9 mouse cellular contexts compared by ENCODE assay signal in genomic region chr9:104306734-104307133, GRCm38 (mm10). TPM values are rescaled to one million over a fixed set of nuclear protein-coding genes. Genes with fewer than 3 reads are reported as not detected.
A peak's percentile ranks its signal among the peaks of the same experiment; 100 is the strongest.
DNase-seq lines count a peak whose midpoint lies in the region; ATAC-seq lines count a peak whose summit lies in the region.
"Had no signal": no experiment of that assay in that cellular context is flagged by ENCODE, and none has a peak within 500 bp of the region (broad histone marks: within the 10 kb centered on the region; RNA-seq: fewer than 3 reads in every experiment).

No protein-coding gene starts in this region.

- 10% methylated on average over 6 of the region's 6 CpGs for WGBS in heart, embryonic 11.5 days (ENCODE audit: insufficient replicate concordance)

- peak; percentile 91 for DNase-seq in heart, adult 11 months
- DNase-seq in adrenal gland, adult (ENCODE audit: inconsistent age in 2 of 2, low spot score in 1 of 2): peak; percentile 43 to 87
- DNase-seq in embryo, embryonic 10.5 days (ENCODE audit: low spot score): peak; percentile 87
- DNase-seq in heart, postnatal 14 days: peak; percentile 63 to 80
- peak; percentile 24 to 81 for DNase-seq in left cerebral cortex, adult 8-10 months (ENCODE audit: low spot score in 2 of 2)
- peak; percentile 16 to 51 for DNase-seq in natural killer cell, adult 2 months (ENCODE audit: low spot score in 2 of 2)
- peak; percentile 86 for DNase-seq in testis, postnatal 10 days (ENCODE audit: low spot score)

- H3K4me1 ChIP-seq in heart, embryonic 11.5 days (ENCODE audit: control insufficient read depth, insufficient read depth, low read length): no peaks in the 10 kb centered on the region
- H3K4me1 ChIP-seq: neural tube, embryonic 12.5 days had no signal

- H3K9me3 ChIP-seq in heart, embryonic 11.5 days (replicated peaks; ENCODE audit: control insufficient read depth, low read length): no peaks in the 10 kb centered on the region
- H3K9me3 ChIP-seq: neural tube, embryonic 12.5 days had no signal

- intact Hi-C loops in heart, postnatal 14 days (cut with DNase I): loop anchor here (1.0 kb wide), 1 partner anchor 29 kb away; no protein-coding TSS in a partner anchor

- no peak for ATAC-seq in heart, embryonic 11.5 days (replicated peaks; ENCODE audit: insufficient number of reproducible peaks, low FRiP score, low TSS enrichment)

- H3K36me3 ChIP-seq in heart, embryonic 11.5 days (ENCODE audit: control insufficient read depth, insufficient read depth, low read length): no peaks in the 10 kb centered on the region
- H3K36me3 ChIP-seq: neural tube, embryonic 12.5 days had no signal

- H3K27ac ChIP-seq in heart, embryonic 11.5 days (ENCODE audit: low read depth, low read length): no peak overlapping the region
- H3K27ac ChIP-seq: neural tube, embryonic 12.5 days had no signal

- H3K4me2 ChIP-seq in heart, embryonic 11.5 days: no peak overlapping the region
- H3K4me2 ChIP-seq: neural tube, embryonic 12.5 days had no signal

- H3K27me3 ChIP-seq in heart, embryonic 11.5 days (ENCODE audit: control insufficient read depth, insufficient read depth, low read length): no peaks in the 10 kb centered on the region
- H3K27me3 ChIP-seq: neural tube, embryonic 12.5 days had no signal

- H3K9ac ChIP-seq in heart, embryonic 11.5 days (ENCODE audit: low read depth, low read length): no peak overlapping the region
- H3K9ac ChIP-seq: neural tube, embryonic 12.5 days had no signal

- no peak overlapping the region for H3K4me3 ChIP-seq in heart, embryonic 11.5 days (ENCODE audit: low read depth, low read length)
- H3K4me3 ChIP-seq: neural tube, embryonic 12.5 days had no signal

RNA-seq across cellular contexts. Expression of gene Acpp, which starts 30.8 kb away (rescaled TPM):
- polyA plus RNA-seq in heart, embryonic 11.5 days (2014; fragmentation: Nextera tagmentation; extraction: Ambion mirVana): 0.30 TPM in 1 of 2 replicates, not detected in the other
- under 1 TPM; 0.26 to 0.39 TPM for total RNA-seq in heart, postnatal 14 days (2021)
- under 1 TPM in 2 of 4 experiments, not detected in 2; 0.34 to 0.81 TPM for total RNA-seq in left cerebral cortex, adult 8-10 months (2022)
- polyA plus RNA-seq: neural tube, embryonic 12.5 days had no signal

RNA-seq across cellular contexts. Expression of gene Dnajc13, which starts 44.0 kb away (rescaled TPM):
- 24.2 and 31.9 TPM in 2 replicates for polyA plus RNA-seq in heart, embryonic 11.5 days (2014; fragmentation: Nextera tagmentation; extraction: Ambion mirVana)
- total RNA-seq in heart, postnatal 14 days (2021): 10 to 100 TPM; 37.9 to 39.4 TPM
- total RNA-seq in left cerebral cortex, adult 8-10 months (2022): 10 to 100 TPM; 60.9 to 76.9 (median 70.3) TPM

Comparison
In these comparisons a context has a peak if more than half of its experiments do, and no peak if none do; other contexts are left out.
1. DNase-seq: peak in every context shown above with its lines; median percentile 91 in heart, adult 11 months; 87 in embryo, embryonic 10.5 days; 86 in testis, postnatal 10 days; 72 in heart, postnatal 14 days; 65 in adrenal gland, adult; 52 in left cerebral cortex, adult 8-10 months; 34 in natural killer cell, adult 2 months.